Mouse (Mus musculus): ENCODE data around the gene Ciapin1. TPM values are rescaled to one million over a fixed set of nuclear protein-coding genes. Genes with fewer than 3 reads are reported as not detected.

Gene Ciapin1
- polyA plus RNA-seq, 1 experiment from 2014 or later, result 168 TPM

- H3K9ac ChIP-seq (ENCODE audit: low read length), result no peak overlapping the region
- no peaks in the 10 kb centered on the region for H3K36me3 ChIP-seq (ENCODE audit: control insufficient read depth, insufficient read depth, low read length)
- DNase-seq (ENCODE audit: low spot score), result no peak
- WGBS, result 81% methylated on average over 21 of the region's 21 CpGs
- H3K27ac ChIP-seq (ENCODE audit: low read depth, low read length), result no peak overlapping the region
- no peaks in the 10 kb centered on the region for H3K27me3 ChIP-seq (ENCODE audit: control insufficient read depth, insufficient read depth, low read length)
- no peaks in the 10 kb centered on the region for H3K9me3 ChIP-seq (ENCODE audit: control insufficient read depth, low read length)
- no peak overlapping the region for H3K4me3 ChIP-seq (ENCODE audit: low read depth, low read length)
- no peak overlapping the region for H3K4me2 ChIP-seq (ENCODE audit: low read depth)
- no peaks in the 10 kb centered on the region for H3K4me1 ChIP-seq (ENCODE audit: control insufficient read depth, insufficient read depth, low read length)
- no peak for ATAC-seq (ENCODE audit: insufficient read depth, low FRiP score, low TSS enrichment)
These were observed 57.5 kb downstream of the Ciapin1 start for GRCm38 (mm10) chr8:94780491-94781154.

GRCm38 (mm10) chr8:94779534-94780294, 58.4 kb downstream of the Ciapin1 start:
- DNase-seq (ENCODE audit: low spot score), result no peak
- no peak overlapping the region for H3K9ac ChIP-seq (ENCODE audit: low read length)
- no peaks in the 10 kb centered on the region for H3K9me3 ChIP-seq (ENCODE audit: control insufficient read depth, low read length)
- no peak for ATAC-seq (ENCODE audit: insufficient read depth, low FRiP score, low TSS enrichment)
- H3K36me3 ChIP-seq (ENCODE audit: control insufficient read depth, insufficient read depth, low read length), result no peaks in the 10 kb centered on the region
- H3K4me3 ChIP-seq (ENCODE audit: low read depth, low read length), result no peak overlapping the region
- H3K27me3 ChIP-seq (ENCODE audit: control insufficient read depth, insufficient read depth, low read length), result no peaks in the 10 kb centered on the region
- no peak overlapping the region for H3K4me2 ChIP-seq (ENCODE audit: low read depth)
- H3K4me1 ChIP-seq (ENCODE audit: control insufficient read depth, insufficient read depth, low read length), result no peaks in the 10 kb centered on the region
- H3K27ac ChIP-seq (ENCODE audit: low read depth, low read length), result no peak overlapping the region
- WGBS, result 92% methylated on average over 16 of the region's 16 CpGs

- 0 out of 2 replicates have a peak overlapping the region, but pooled peaks have one; percentile 14 for H3K27ac ChIP-seq (ENCODE audit: low read depth, low read length)
- WGBS, result 76% methylated on average over 10 of the region's 10 CpGs
- ATAC-seq (ENCODE audit: insufficient read depth, low FRiP score, low TSS enrichment), result no peak
These were observed 59.1 kb downstream of the Ciapin1 start for GRCm38 (mm10) chr8:94778895-94779533.

GRCm38 (mm10) chr8:94778473-94778872, 59.7 kb downstream of the Ciapin1 start:
- H3K27me3 ChIP-seq (ENCODE audit: control insufficient read depth, insufficient read depth, low read length), result peaks cover 3% of the 10 kb centered on the region; the same call in 1 of the 2 replicates
- ATAC-seq (ENCODE audit: insufficient read depth, low FRiP score, low TSS enrichment) (no peak), DNase-seq (ENCODE audit: low spot score) (no peak)
- 53% methylated on average over 5 of the region's 5 CpGs for WGBS
- 0 out of 2 replicates have a peak overlapping the region, but pooled peaks have one; percentile 14 for H3K27ac ChIP-seq (ENCODE audit: low read depth, low read length)
- no peaks in the 10 kb centered on the region for H3K9me3 ChIP-seq (ENCODE audit: control insufficient read depth, low read length)
- H3K36me3 ChIP-seq (ENCODE audit: control insufficient read depth, insufficient read depth, low read length), result no peaks in the 10 kb centered on the region
- peaks cover 4% of the 10 kb centered on the region; the same call in 1 of the 2 replicates for H3K4me1 ChIP-seq (ENCODE audit: control insufficient read depth, insufficient read depth, low read length)
- no peak overlapping the region for H3K9ac ChIP-seq (ENCODE audit: low read length)
- H3K4me3 ChIP-seq (ENCODE audit: low read depth, low read length), result no peak overlapping the region
- no peak overlapping the region for H3K4me2 ChIP-seq (ENCODE audit: low read depth)

More at GRCm38 (mm10) chr8:94778895-94779533, 59.1 kb downstream of the Ciapin1 start:
- H3K9ac ChIP-seq (ENCODE audit: low read length), result no peak overlapping the region
- H3K4me1 ChIP-seq (ENCODE audit: control insufficient read depth, insufficient read depth, low read length), result peaks cover under 1% of the 10 kb centered on the region; the same call in 1 of the 2 replicates
- no peaks in the 10 kb centered on the region for H3K36me3 ChIP-seq (ENCODE audit: control insufficient read depth, insufficient read depth, low read length)
- H3K27me3 ChIP-seq (ENCODE audit: control insufficient read depth, insufficient read depth, low read length), result 0 out of 2 replicates have a peak, but pooled peaks cover under 1% of the 10 kb centered on the region
- DNase-seq (ENCODE audit: low spot score), result no peak
- no peaks in the 10 kb centered on the region for H3K9me3 ChIP-seq (ENCODE audit: control insufficient read depth, low read length)
- H3K4me3 ChIP-seq (ENCODE audit: low read depth, low read length), result no peak overlapping the region
- H3K4me2 ChIP-seq (ENCODE audit: low read depth), result no peak overlapping the region

- 82% methylated on average over 10 of the region's 10 CpGs for WGBS
- H3K4me3 ChIP-seq (ENCODE audit: low read depth, low read length), result no peak overlapping the region
- no peaks in the 10 kb centered on the region for H3K36me3 ChIP-seq (ENCODE audit: control insufficient read depth, insufficient read depth, low read length)
- peaks cover 4% of the 10 kb centered on the region; the same call in 1 of the 2 replicates for H3K4me1 ChIP-seq (ENCODE audit: control insufficient read depth, insufficient read depth, low read length)
- H3K4me2 ChIP-seq (ENCODE audit: low read depth), result no peak overlapping the region
- ATAC-seq (ENCODE audit: insufficient read depth, low FRiP score, low TSS enrichment) (no peak), DNase-seq (ENCODE audit: low spot score) (no peak)
- peaks cover 6% of the 10 kb centered on the region; the same call in 1 of the 2 replicates for H3K27me3 ChIP-seq (ENCODE audit: control insufficient read depth, insufficient read depth, low read length)
- no peak overlapping the region for H3K27ac ChIP-seq (ENCODE audit: low read depth, low read length)
- no peaks in the 10 kb centered on the region for H3K9me3 ChIP-seq (ENCODE audit: control insufficient read depth, low read length)
- no peak overlapping the region for H3K9ac ChIP-seq (ENCODE audit: low read length)
These were observed 60.1 kb downstream of the Ciapin1 start for GRCm38 (mm10) chr8:94778036-94778435.

GRCm38 (mm10) chr8:94776346-94776745, 61.8 kb downstream of the Ciapin1 start:
- H3K36me3 ChIP-seq (ENCODE audit: control insufficient read depth, insufficient read depth, low read length), result no peaks in the 10 kb centered on the region
- no peaks in the 10 kb centered on the region for H3K9me3 ChIP-seq (ENCODE audit: control insufficient read depth, low read length)
- DNase-seq (ENCODE audit: low spot score) (no peak), ATAC-seq (ENCODE audit: insufficient read depth, low FRiP score, low TSS enrichment) (no peak)
- H3K4me2 ChIP-seq (ENCODE audit: low read depth), result no peak overlapping the region
- WGBS, result 88% methylated on average over 2 of the region's 2 CpGs
- no peak overlapping the region for H3K27ac ChIP-seq (ENCODE audit: low read depth, low read length)
- no peak overlapping the region for H3K9ac ChIP-seq (ENCODE audit: low read length)
- H3K4me1 ChIP-seq (ENCODE audit: control insufficient read depth, insufficient read depth, low read length), result peaks cover 11% of the 10 kb centered on the region
- H3K4me3 ChIP-seq (ENCODE audit: low read depth, low read length), result no peak overlapping the region
- H3K27me3 ChIP-seq (ENCODE audit: control insufficient read depth, insufficient read depth, low read length), result peaks cover 8% of the 10 kb centered on the region; the same call in 1 of the 2 replicates

- peaks cover 11% of the 10 kb centered on the region for H3K4me1 ChIP-seq (ENCODE audit: control insufficient read depth, insufficient read depth, low read length)
- H3K9ac ChIP-seq (ENCODE audit: low read length), result no peak overlapping the region
- WGBS, result 94% methylated on average over 1 of the region's 1 CpGs
- H3K4me2 ChIP-seq (ENCODE audit: low read depth), result no peak overlapping the region
- ATAC-seq (ENCODE audit: insufficient read depth, low FRiP score, low TSS enrichment) (no peak), DNase-seq (ENCODE audit: low spot score) (no peak)
- peaks cover 12% of the 10 kb centered on the region for H3K27me3 ChIP-seq (ENCODE audit: control insufficient read depth, insufficient read depth, low read length)
- no peaks in the 10 kb centered on the region for H3K36me3 ChIP-seq (ENCODE audit: control insufficient read depth, insufficient read depth, low read length)
- H3K9me3 ChIP-seq (ENCODE audit: control insufficient read depth, low read length), result no peaks in the 10 kb centered on the region
- H3K27ac ChIP-seq (ENCODE audit: low read depth, low read length), result no peak overlapping the region
- no peak overlapping the region for H3K4me3 ChIP-seq (ENCODE audit: low read depth, low read length)
These were observed 63.6 kb downstream of the Ciapin1 start for GRCm38 (mm10) chr8:94774601-94775000.

GRCm38 (mm10) chr8:94773700-94774171, 64.4 kb downstream of the Ciapin1 start:
- H3K4me1 ChIP-seq (ENCODE audit: control insufficient read depth, insufficient read depth, low read length), result peaks cover 11% of the 10 kb centered on the region
- H3K9ac ChIP-seq (ENCODE audit: low read length), result no peak overlapping the region
- no peak for ATAC-seq (ENCODE audit: insufficient read depth, low FRiP score, low TSS enrichment)
- H3K9me3 ChIP-seq (ENCODE audit: control insufficient read depth, low read length), result no peaks in the 10 kb centered on the region
- no peaks in the 10 kb centered on the region for H3K36me3 ChIP-seq (ENCODE audit: control insufficient read depth, insufficient read depth, low read length)
- no peak for DNase-seq (ENCODE audit: low spot score)
- WGBS, result 19% methylated on average over 12 of the region's 12 CpGs
- peaks cover 12% of the 10 kb centered on the region for H3K27me3 ChIP-seq (ENCODE audit: control insufficient read depth, insufficient read depth, low read length)
- no peak overlapping the region for H3K4me3 ChIP-seq (ENCODE audit: low read depth, low read length)
- no peak overlapping the region for H3K4me2 ChIP-seq (ENCODE audit: low read depth)
- no peak overlapping the region for H3K27ac ChIP-seq (ENCODE audit: low read depth, low read length)

All from neural tube, embryonic 11.5 days (tissue).